Comparison of ENCODE assay signal across 8 mouse cellular contexts in genomic region chr8:70796403-70797080, GRCm38 (mm10). TPM values are rescaled to one million over a fixed set of nuclear protein-coding genes. Genes with fewer than 3 reads are reported as not detected.
DNase-seq lines count a peak whose midpoint lies in the region; ATAC-seq and TF ChIP-seq lines count a peak whose summit lies in the region.

No protein-coding gene starts in this region.

- no peak for TF ChIP-seq CTCF in kidney, postnatal 0 days (IDR thresholded peaks at IDR 0.05; ENCODE audit: low read depth)
- no peak for TF ChIP-seq CTCF in bone marrow macrophage, adult 2 months (IDR thresholded peaks at IDR 0.05; ENCODE audit: low read depth, low read length)
- TF ChIP-seq CTCF in forebrain, postnatal 0 days (IDR thresholded peaks at IDR 0.05; ENCODE audit: low read depth): no peak

- WGBS in kidney, postnatal 0 days: 2% methylated on average over 54 of the region's 54 CpGs
- 1% methylated on average over 52 of the region's 54 CpGs for WGBS in forebrain, postnatal 0 days
- WGBS in liver, embryonic 13.5 days (ENCODE audit: insufficient replicate concordance): 5% methylated on average over 54 of the region's 54 CpGs

- peak overlapping the region; percentile 62 for H3K9ac ChIP-seq in kidney, postnatal 0 days (ENCODE audit: low read depth, low read length)
- H3K9ac ChIP-seq in forebrain, postnatal 0 days: peak overlapping the region; percentile 59
- peak overlapping the region; percentile 78 for H3K9ac ChIP-seq in liver, embryonic 13.5 days

- peaks cover 9% of the 10 kb centered on the region; the same call in 1 of the 2 replicates for H3K27me3 ChIP-seq in kidney, postnatal 0 days (ENCODE audit: insufficient read depth, low read length)
- no peaks in the 10 kb centered on the region; the same call in none of the 2 replicates for H3K27me3 ChIP-seq in forebrain, postnatal 0 days (ENCODE audit: insufficient read depth, low read length)
- peaks cover 76% of the 10 kb centered on the region for H3K27me3 ChIP-seq in liver, embryonic 13.5 days

- ATAC-seq in kidney, postnatal 0 days (replicated peaks; ENCODE audit: low FRiP score, low read depth): no peak
- no peak for ATAC-seq in forebrain, postnatal 0 days
- no peak for ATAC-seq in liver, embryonic 13.5 days (ENCODE audit: low read depth)
- ATAC-seq in activated CD4-positive, CD25-positive, alpha-beta regulatory T cell, adult 4 months: no peak
- no peak for ATAC-seq in monocyte, adult 5-6 weeks (replicated peaks; ENCODE audit: insufficient number of reproducible peaks, low FRiP score, low TSS enrichment, poor library complexity, severe bottlenecking)

- TF ChIP-seq POLR2A in bone marrow macrophage, adult 2 months (IDR thresholded peaks at IDR 0.05; ENCODE audit: borderline replicate concordance, low read depth, low read length): no peak

- no peak for DNase-seq in kidney, postnatal 0 days (ENCODE audit: low spot score)
- no peak for DNase-seq in kidney, postnatal 14 days
- DNase-seq in forebrain, postnatal 0 days: no peak
- no peak for DNase-seq in liver, embryonic 13.5 days
- DNase-seq in thymus, adult 18-20 months: no peak

- peak overlapping the region; percentile 93 for H3K4me2 ChIP-seq in kidney, postnatal 0 days (ENCODE audit: low read length)
- H3K4me2 ChIP-seq in forebrain, postnatal 0 days (ENCODE audit: low read depth): peak overlapping the region; percentile 94
- H3K4me2 ChIP-seq in liver, embryonic 13.5 days: peak overlapping the region; percentile 92

- H3K36me3 ChIP-seq in kidney, postnatal 0 days (ENCODE audit: insufficient read depth, low read length): no peaks in the 10 kb centered on the region
- H3K36me3 ChIP-seq in forebrain, postnatal 0 days (ENCODE audit: insufficient read depth): no peaks in the 10 kb centered on the region
- H3K36me3 ChIP-seq in liver, embryonic 13.5 days: no peaks in the 10 kb centered on the region

- H3K9me3 ChIP-seq in kidney, postnatal 0 days (replicated peaks; ENCODE audit: low read length): no peaks in the 10 kb centered on the region
- no peaks in the 10 kb centered on the region for H3K9me3 ChIP-seq in forebrain, postnatal 0 days (ENCODE audit: low read length)
- H3K9me3 ChIP-seq in liver, embryonic 13.5 days (replicated peaks): no peaks in the 10 kb centered on the region

- peak overlapping the region; percentile 50 for H3K4me3 ChIP-seq in kidney, postnatal 0 days (replicated peaks; ENCODE audit: low read depth, low read length)
- H3K4me3 ChIP-seq in bone marrow macrophage, adult 2 months (ENCODE audit: insufficient read depth, low read length): peak overlapping the region; percentile 57
- H3K4me3 ChIP-seq in forebrain, postnatal 0 days (ENCODE audit: low read depth, low read length): peak overlapping the region; percentile 62
- peak overlapping the region; percentile 66 for H3K4me3 ChIP-seq in liver, embryonic 13.5 days (replicated peaks)

- H3K4me1 ChIP-seq in kidney, postnatal 0 days (replicated peaks; ENCODE audit: insufficient read depth, low read length): peaks cover 26% of the 10 kb centered on the region; the same call in 1 of the 2 replicates
- H3K4me1 ChIP-seq in bone marrow macrophage, adult 2 months (ENCODE audit: control insufficient read depth, insufficient read depth, low read length): peaks cover 21% of the 10 kb centered on the region
- H3K4me1 ChIP-seq in forebrain, postnatal 0 days (ENCODE audit: insufficient read depth): peaks cover 30% of the 10 kb centered on the region
- H3K4me1 ChIP-seq in liver, embryonic 13.5 days (replicated peaks): peaks cover 69% of the 10 kb centered on the region

- H3K27ac ChIP-seq in kidney, postnatal 0 days: peak overlapping the region; percentile 71; the same call in 1 of the 2 replicates
- no peak overlapping the region for H3K27ac ChIP-seq in bone marrow macrophage, adult 2 months (ENCODE audit: insufficient read depth, low read depth, low read length)
- H3K27ac ChIP-seq in forebrain, postnatal 0 days (ENCODE audit: low read depth, low read length): peak overlapping the region; percentile 59; the same call in 1 of the 2 replicates
- H3K27ac ChIP-seq in liver, embryonic 13.5 days: peak overlapping the region; percentile 16

RNA-seq across cellular contexts. Expression of gene Mast3, which starts 8.3 kb away (rescaled TPM):
- polyA plus RNA-seq in kidney, postnatal 0 days (2015; fragmentation: Nextera tagmentation; extraction: Ambion mirVana): 8.4 and 10.2 TPM in 2 replicates
- polyA plus RNA-seq in bone marrow macrophage, adult 2 months (2012; ENCODE audit: insufficient read depth, insufficient read length, missing spikeins): 57.7 and 59.6 TPM in 2 replicates
- 26.2 and 60.0 TPM in 2 replicates for total RNA-seq in forebrain, postnatal 0 days (2014; rRNA removed)
- 20.3 and 25.2 TPM in 2 replicates for polyA plus RNA-seq in forebrain, postnatal 0 days (2015; fragmentation: Nextera tagmentation; extraction: Ambion mirVana)
- polyA plus RNA-seq in liver, embryonic 13.5 days (2015; fragmentation: Nextera tagmentation; extraction: Ambion mirVana): 4.9 and 6.2 TPM in 2 replicates
- polyA plus RNA-seq in activated CD4-positive, CD25-positive, alpha-beta regulatory T cell, adult 4 months (2017; shearing (Covaris generic)): 10 to 100 TPM; 19.0 to 19.4 TPM
- total RNA-seq in monocyte, adult 5-6 weeks (2017): 9.6 to 28.2 TPM (median 11.6 TPM) in 3 replicates

RNA-seq across cellular contexts. Expression of gene Il12rb1, which starts 11.7 kb away (rescaled TPM):
- polyA plus RNA-seq in kidney, postnatal 0 days (2015; fragmentation: Nextera tagmentation; extraction: Ambion mirVana): 0.09 and 0.13 TPM in 2 replicates
- 0.20 TPM in 1 of 2 replicates, not detected in the other for polyA plus RNA-seq in bone marrow macrophage, adult 2 months (2012; ENCODE audit: insufficient read depth, insufficient read length, missing spikeins)
- 0.05 TPM in 1 of 2 replicates, not detected in the other for total RNA-seq in forebrain, postnatal 0 days (2014; rRNA removed)
- polyA plus RNA-seq in forebrain, postnatal 0 days (2015; fragmentation: Nextera tagmentation; extraction: Ambion mirVana): not detected in 2 replicates
- 0.20 and 0.21 TPM in 2 replicates for polyA plus RNA-seq in liver, embryonic 13.5 days (2015; fragmentation: Nextera tagmentation; extraction: Ambion mirVana)
- 10 to 100 TPM; 16.5 to 29.5 TPM for polyA plus RNA-seq in activated CD4-positive, CD25-positive, alpha-beta regulatory T cell, adult 4 months (2017; shearing (Covaris generic))
- total RNA-seq in monocyte, adult 5-6 weeks (2017): 2.7 to 11.0 TPM (median 7.9 TPM) in 3 replicates

RNA-seq across cellular contexts. Expression of gene Pik3r2, which starts 20.0 kb away (rescaled TPM):
- polyA plus RNA-seq in kidney, postnatal 0 days (2015; fragmentation: Nextera tagmentation; extraction: Ambion mirVana): 43.8 and 47.2 TPM in 2 replicates
- 26.9 and 27.5 TPM in 2 replicates for polyA plus RNA-seq in bone marrow macrophage, adult 2 months (2012; ENCODE audit: insufficient read depth, insufficient read length, missing spikeins)
- total RNA-seq in forebrain, postnatal 0 days (2014; rRNA removed): 160 and 170 TPM in 2 replicates
- polyA plus RNA-seq in forebrain, postnatal 0 days (2015; fragmentation: Nextera tagmentation; extraction: Ambion mirVana): 147 and 153 TPM in 2 replicates
- 18.0 and 18.2 TPM in 2 replicates for polyA plus RNA-seq in liver, embryonic 13.5 days (2015; fragmentation: Nextera tagmentation; extraction: Ambion mirVana)
- 1 to 10 TPM; 3.9 to 5.1 TPM for polyA plus RNA-seq in activated CD4-positive, CD25-positive, alpha-beta regulatory T cell, adult 4 months (2017; shearing (Covaris generic))
- total RNA-seq in monocyte, adult 5-6 weeks (2017): 5.5 to 12.7 TPM (median 10.3 TPM) in 3 replicates

RNA-seq across cellular contexts. Expression of gene Mpv17l2, which starts 35.8 kb away (rescaled TPM):
- polyA plus RNA-seq in kidney, postnatal 0 days (2015; fragmentation: Nextera tagmentation; extraction: Ambion mirVana): 78.2 and 80.3 TPM in 2 replicates
- 32.4 and 33.7 TPM in 2 replicates for polyA plus RNA-seq in bone marrow macrophage, adult 2 months (2012; ENCODE audit: insufficient read depth, insufficient read length, missing spikeins)
- 33.7 and 39.9 TPM in 2 replicates for total RNA-seq in forebrain, postnatal 0 days (2014; rRNA removed)
- polyA plus RNA-seq in forebrain, postnatal 0 days (2015; fragmentation: Nextera tagmentation; extraction: Ambion mirVana): 60.4 and 61.9 TPM in 2 replicates
- polyA plus RNA-seq in liver, embryonic 13.5 days (2015; fragmentation: Nextera tagmentation; extraction: Ambion mirVana): 45.6 and 50.4 TPM in 2 replicates
- polyA plus RNA-seq in activated CD4-positive, CD25-positive, alpha-beta regulatory T cell, adult 4 months (2017; shearing (Covaris generic)): 10 to 100 TPM; 35.6 to 41.7 TPM
- total RNA-seq in monocyte, adult 5-6 weeks (2017): 2.0 to 11.3 TPM (median 4.8 TPM) in 3 replicates

RNA-seq across cellular contexts. Expression of gene Rab3a, which starts 42.1 kb away (rescaled TPM):
- polyA plus RNA-seq in kidney, postnatal 0 days (2015; fragmentation: Nextera tagmentation; extraction: Ambion mirVana): 20.5 and 21.8 TPM in 2 replicates
- polyA plus RNA-seq in bone marrow macrophage, adult 2 months (2012; ENCODE audit: insufficient read depth, insufficient read length, missing spikeins): 7.9 and 9.4 TPM in 2 replicates
- 450 and 499 TPM in 2 replicates for total RNA-seq in forebrain, postnatal 0 days (2014; rRNA removed)
- polyA plus RNA-seq in forebrain, postnatal 0 days (2015; fragmentation: Nextera tagmentation; extraction: Ambion mirVana): 632 and 673 TPM in 2 replicates
- polyA plus RNA-seq in liver, embryonic 13.5 days (2015; fragmentation: Nextera tagmentation; extraction: Ambion mirVana): 2.7 and 3.9 TPM in 2 replicates
- polyA plus RNA-seq in activated CD4-positive, CD25-positive, alpha-beta regulatory T cell, adult 4 months (2017; shearing (Covaris generic)): 1 to 10 TPM; 3.8 to 5.4 TPM
- 0.85 to 5.4 TPM (median 2.5 TPM) in 3 replicates for total RNA-seq in monocyte, adult 5-6 weeks (2017)

Comparison
In these comparisons a context has a peak if more than half of its experiments do, and no peak if none do; other contexts are left out.
1. RNA of gene Il12rb1, which starts 11.7 kb away (polyA plus RNA-seq): 16.5 to 29.5 TPM in activated CD4-positive, CD25-positive, alpha-beta regulatory T cell, adult 4 months; 0.20 TPM in bone marrow macrophage, adult 2 months, 0.20 to 0.21 TPM in liver, embryonic 13.5 days, not detected in forebrain, postnatal 0 days and 0.09 to 0.13 TPM in kidney, postnatal 0 days; every median in the first group is over 10 times any median in the second.
2. Peak in every context shown above with its lines, with median percentiles within 50 percentile points of each other: H3K4me2 ChIP-seq, H3K4me3 ChIP-seq and H3K9ac ChIP-seq.